Mouse (Mus musculus) liver, embryonic 14.5 days (tissue): ENCODE measurements around the gene Calr. TPM values are rescaled to one million over a fixed set of nuclear protein-coding genes. Genes with fewer than 3 reads are reported as not detected.
A peak's percentile ranks its signal among the peaks of the same experiment; 100 is the strongest.

Source experiments
- ATAC-seq: fragments of 200-750 bp; cut with Nextera tagmentation; 2 replicates; pipeline ENCODE4 v1.8.0; 2017; ENCODE audit warnings: moderate number of reproducible peaks, mild to moderate bottlenecking, moderate library complexity; ENCODE audit not compliant: insufficient read depth
- DNase-seq, 3 experiments: peaks; one replicate each; pipeline ENCODE4 v3.0.0-alpha.2; 2012 to 2013; ENCODE audit warnings: low read depth in 3 of 3, low spot score in 3 of 3
- H3K27ac ChIP-seq: fragments of 300-500 bp; sonication (generic); 2 replicates; pipeline ENCODE4 v1.5.1; 2014; ENCODE audit warnings: moderate library complexity, mild to moderate bottlenecking, control low read depth, inconsistent platforms
- H3K27me3 ChIP-seq: fragments of 300-500 bp; sonication (generic); 2 replicates; pipeline ENCODE4 v1.6.1; 2014; ENCODE audit warnings: mild to moderate bottlenecking, low read length, moderate library complexity; ENCODE audit not compliant: control insufficient read depth, insufficient read depth
- H3K36me3 ChIP-seq: fragments of 300-500 bp; sonication (generic); replicated peaks from 2 replicates; pipeline ENCODE4 v1.6.1; 2014; ENCODE audit warnings: low read depth; ENCODE audit not compliant: control insufficient read depth, insufficient read depth
- H3K4me1 ChIP-seq, 2 experiments: fragments of 200-500 bp in 1 of 2; fragments of 300-500 bp in 1 of 2; sonication (generic) in 1 of 2; replicated peaks; 2 replicates each; pipeline ENCODE4 v1.6.1; 2012 to 2014; ENCODE audit warnings: antibody characterized with exemption in 1 of 2, inconsistent platforms in 1 of 2, low read length in 1 of 2; ENCODE audit not compliant: control insufficient read depth in 2 of 2, insufficient read depth in 2 of 2
- H3K4me2 ChIP-seq: fragments of 300-500 bp; sonication (generic); 2 replicates; pipeline ENCODE4 v1.6.1; 2014; ENCODE audit warnings: low read depth, mild to moderate bottlenecking, control low read depth, moderate library complexity
- H3K4me3 ChIP-seq, 2 experiments: fragments of 200-500 bp in 1 of 2; fragments of 300-500 bp in 1 of 2; sonication (generic) in 1 of 2; 2 replicates each; pipeline ENCODE4 v1.5.1; 2012 to 2014; ENCODE audit warnings: low read depth in 2 of 2, low read length in 2 of 2, mild to moderate bottlenecking in 2 of 2, control low read depth in 1 of 2, inconsistent platforms in 1 of 2, moderate library complexity in 1 of 2; ENCODE audit not compliant: insufficient read depth in 1 of 2
- H3K9ac ChIP-seq: fragments of 300-500 bp; sonication (generic); replicated peaks from 2 replicates; pipeline ENCODE4 v1.6.1; 2014; ENCODE audit warnings: mild to moderate bottlenecking, control low read depth, moderate library complexity
- H3K9me3 ChIP-seq: fragments of 300-500 bp; sonication (generic); 2 replicates; pipeline ENCODE4 v1.6.1; 2016; ENCODE audit warnings: low read length, mixed read lengths; ENCODE audit not compliant: control insufficient read depth
- CTCF ChIP-seq: IDR thresholded peaks from 2 replicates; pipeline ENCODE4 v1.5.1; 2016; ENCODE audit warnings: antibody characterized with exemption, low read depth, control low read depth
- EP300 ChIP-seq: IDR thresholded peaks from 2 replicates; pipeline ENCODE4 v1.6.1; 2016; ENCODE audit warnings: antibody characterized with exemption, low read depth
- WGBS: fragments of 180-500 bp; shearing (Covaris S2); extraction: QIAGEN DNeasy Blood & Tissue Kit; methylation state at CpG from one replicate; pipeline ENCODE4 v1.1.7; 2014; ENCODE audit not compliant: insufficient replicate concordance; 5-methylcytosine and 5-hydroxymethylcytosine counted together
- polyA plus RNA-seq, 2 experiments: library from polyadenylated mRNA; depleted of rRNA in 1 of 2; stranded (reverse) in 1 of 2; unstranded in 1 of 2; fragments of >200 nt; fragmentation: Nextera tagmentation in 1 of 2; extraction: Ambion mirVana in 1 of 2; gene quantifications; 2 replicates each; pipeline versions ENCODE4 v1.2.1 to v1.2.3; 2012 to 2014

The Calr gene
- polyA plus RNA-seq (2012; rRNA removed) (144 and 262 TPM in 2 replicates), polyA plus RNA-seq (2014; fragmentation: Nextera tagmentation; extraction: Ambion mirVana) (348 and 351 TPM in 2 replicates)

DNA sequence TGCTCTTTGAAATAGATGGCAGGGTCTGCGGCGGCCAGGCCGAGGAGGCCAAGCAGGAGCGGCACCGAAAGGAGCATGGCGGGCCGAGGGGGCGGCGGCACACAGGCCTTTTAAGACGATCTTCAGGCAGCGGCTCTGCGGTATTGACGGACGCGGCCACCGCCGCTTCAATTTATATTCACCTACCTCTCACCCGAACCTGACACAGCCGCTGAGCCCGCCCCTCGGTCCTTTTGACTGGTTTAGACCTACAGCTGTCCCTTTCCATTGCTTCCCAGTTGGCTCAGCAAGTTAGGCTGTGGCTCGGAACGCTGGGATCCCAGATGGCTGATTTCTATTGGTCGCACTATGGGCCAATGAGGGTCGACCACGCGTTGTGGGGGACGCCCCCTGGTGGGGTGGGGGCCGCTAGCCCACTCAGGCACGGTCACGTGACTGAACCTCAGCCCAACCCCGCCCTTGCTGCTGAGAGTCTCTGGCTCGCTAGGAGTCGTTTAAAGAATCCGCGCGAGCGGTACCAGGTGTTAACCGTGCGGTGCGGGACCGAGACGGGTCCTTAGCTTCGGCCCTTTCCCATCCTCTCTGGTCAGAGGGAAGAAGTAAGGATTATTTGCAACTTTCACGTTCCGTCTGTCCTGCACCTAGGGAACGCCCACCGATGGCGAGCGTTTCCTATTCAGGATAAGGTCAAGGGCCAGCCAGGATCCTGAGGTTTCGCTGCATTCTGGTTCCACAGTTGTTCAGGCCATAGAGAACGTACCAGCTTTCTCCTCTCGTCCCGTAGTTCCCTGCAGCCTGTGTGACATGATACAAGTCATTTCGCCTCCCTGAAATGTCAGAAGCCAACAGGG lies at the start of gene Calr:
Calr (minus strand) TSS at position 213 of the 851 bp plus-strand sequence.
- TF ChIP-seq CTCF (peak; percentile 54), EP300 (peak; percentile 17)
- ATAC-seq, result peak; percentile 99

DNA sequence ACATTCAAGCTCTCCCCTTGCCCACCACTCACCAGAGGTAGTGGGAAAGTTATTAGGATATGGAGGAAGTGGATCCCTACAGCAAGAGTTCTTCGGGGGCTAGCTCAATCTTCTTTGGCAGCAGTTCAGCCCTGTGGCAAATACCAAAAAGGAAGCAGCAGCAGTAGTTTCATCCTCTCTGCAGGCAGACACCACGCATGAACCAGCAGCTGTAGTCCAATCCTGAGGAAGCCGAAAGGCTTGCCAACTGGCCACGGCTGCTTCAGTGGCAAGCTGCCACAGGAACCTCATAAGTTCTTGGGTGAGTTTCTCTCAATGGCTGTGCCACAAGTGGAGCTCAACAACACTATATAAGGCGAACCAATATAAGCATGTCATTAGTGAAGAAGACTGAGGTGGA lies 49.2 kb upstream of the Calr start:
- no peak for TF ChIP-seq EP300
- no peak for TF ChIP-seq CTCF
- Histone ChIP-seq H3K4me2 (no peak overlapping the region), H3K36me3 (peaks cover 4% of the 10 kb centered on the region; the same call in 1 of the 2 replicates), H3K27me3 (no peaks in the 10 kb centered on the region), H3K27ac (no peak overlapping the region), H3K4me3 (no peak overlapping the region), H3K9me3 (no peaks in the 10 kb centered on the region), H3K9ac (no peak overlapping the region), H3K4me1 (peaks cover 23 to 43% of the 10 kb centered on the region in 2 experiments)
- WGBS, result 74% methylated on average over 5 of the region's 5 CpGs
- ATAC-seq, result no peak
- no peak for DNase-seq

More for the DNA sequence above, at the start of gene Calr:
- peaks cover 19 to 20% of the 10 kb centered on the region in 2 experiments for H3K4me1 ChIP-seq
- H3K4me3 ChIP-seq, result peak within 1 kb of the TSS; percentile 85 to 95
- under 1% methylated on average over 55 of the region's 55 CpGs for WGBS
- DNase-seq, result peak; percentile 100
- no peaks in the 10 kb centered on the region for H3K27me3 ChIP-seq
- H3K9ac ChIP-seq, result peak within 1 kb of the TSS; percentile 97
- H3K4me2 ChIP-seq, result peak within 1 kb of the TSS; percentile 94
- H3K27ac ChIP-seq, result peak within 1 kb of the TSS; percentile 86
- H3K9me3 ChIP-seq, result no peaks in the 10 kb centered on the region
- peaks cover 39% of the 10 kb centered on the region for H3K36me3 ChIP-seq

DNA sequence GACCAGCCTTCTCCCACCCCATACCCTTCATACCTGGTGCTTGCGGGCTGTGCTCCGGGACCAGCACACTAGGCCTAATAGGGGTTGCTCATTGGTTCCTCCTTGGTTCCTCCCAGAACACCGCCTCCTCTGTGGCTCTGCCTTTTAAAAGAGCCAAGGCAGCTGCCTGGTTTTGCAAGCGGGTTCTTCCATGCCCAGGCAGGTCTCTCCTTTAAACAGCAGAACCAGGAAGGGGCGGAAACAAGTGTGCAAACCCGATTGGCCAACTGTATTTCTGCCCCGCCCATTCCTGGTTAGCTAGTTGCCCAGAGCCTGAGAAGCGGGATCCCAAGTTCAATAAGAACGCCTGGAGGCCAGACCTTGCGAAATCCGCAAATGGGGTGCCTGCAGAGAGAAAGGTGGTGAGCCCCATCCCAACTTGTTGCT lies 47.0 kb upstream of the Calr start, which contains the start of gene Gcdh:
Gcdh (minus strand) TSS at position 213 of the 426 bp plus-strand sequence.
- Histone ChIP-seq H3K27ac (peak within 1 kb of the TSS; percentile 38), H3K9me3 (no peaks in the 10 kb centered on the region), H3K4me3 (peak within 1 kb of the TSS; percentile 68 to 78), H3K36me3 (peaks cover 11% of the 10 kb centered on the region; the same call in 1 of the 2 replicates), H3K4me1 (peaks cover 3 to 22% of the 10 kb centered on the region in 2 experiments), H3K27me3 (no peaks in the 10 kb centered on the region), H3K4me2 (peak within 1 kb of the TSS; percentile 84), H3K9ac (peak within 1 kb of the TSS; percentile 59)
- WGBS, result 0% methylated on average over 11 of the region's 11 CpGs
- DNase-seq (peak; percentile 95 to 97 (median 96)), ATAC-seq (peak; percentile 96)
- TF ChIP-seq CTCF (no peak; the same call in 1 of the 2 replicates), EP300 (no peak)

DNA sequence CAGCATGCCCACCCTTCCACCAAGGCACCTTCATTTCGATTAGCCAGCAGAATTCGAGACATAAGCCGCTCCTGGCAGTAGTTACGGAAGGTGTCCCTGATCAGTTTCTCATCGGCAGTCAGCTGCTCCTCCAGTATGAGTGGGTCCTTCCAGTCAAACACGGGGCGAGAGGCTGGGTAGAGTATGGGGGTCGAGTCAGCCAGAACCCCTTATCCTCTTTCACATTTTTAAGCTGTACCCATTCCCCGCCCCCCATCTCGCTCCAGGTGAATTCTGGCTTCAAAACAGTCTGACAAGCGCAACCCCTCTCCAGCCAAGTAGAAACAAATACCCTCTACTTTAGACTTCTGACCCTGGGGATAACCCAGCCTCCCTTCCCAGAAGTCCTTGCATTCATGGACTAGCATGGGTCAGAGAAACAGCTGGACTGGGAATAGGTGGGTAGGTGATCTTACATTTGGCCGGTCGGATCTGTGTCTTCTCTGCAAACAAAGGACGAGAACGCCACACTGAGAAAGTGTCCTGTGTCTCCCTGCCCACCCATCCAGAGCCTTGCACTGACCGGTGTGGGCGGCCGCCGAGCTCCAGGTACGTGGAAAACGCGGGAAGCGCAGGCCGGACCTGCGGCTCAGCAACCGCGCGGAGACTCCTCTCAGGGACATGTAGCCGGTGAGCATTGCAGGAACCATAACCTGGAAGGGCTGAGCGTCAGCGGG lies 46.4 kb upstream of the Calr start:
- H3K36me3 ChIP-seq, result peaks cover 17% of the 10 kb centered on the region
- peak; percentile 17; the same call in 1 of the 2 replicates for ATAC-seq
- peak overlapping the region; percentile 59 for H3K9ac ChIP-seq
- peak overlapping the region; percentile 68 to 78 for H3K4me3 ChIP-seq
- TF ChIP-seq CTCF, result no peak
- TF ChIP-seq EP300, result no peak
- WGBS, result 15% methylated on average over 31 of the region's 31 CpGs
- peak overlapping the region; percentile 84 for H3K4me2 ChIP-seq
- H3K27me3 ChIP-seq, result no peaks in the 10 kb centered on the region
- H3K27ac ChIP-seq, result peak overlapping the region; percentile 38
- H3K9me3 ChIP-seq, result no peaks in the 10 kb centered on the region
- no peak for DNase-seq
- H3K4me1 ChIP-seq, result peaks cover 3 to 21% of the 10 kb centered on the region in 2 experiments
